Mouse (Mus musculus) lung, adult 2 months (tissue): ENCODE measurements around the gene Sumo1. TPM values are rescaled to one million over a fixed set of nuclear protein-coding genes. Genes with fewer than 3 reads are reported as not detected.
A peak's percentile ranks its signal among the peaks of the same experiment; 100 is the strongest.
"Not testable (repeated sequence)": the region's sequence is repeated elsewhere in the genome, so short reads cannot be mapped to it uniquely, and the experiment has no call there.

Experiments
- DNase-seq: peaks from one replicate; pipeline ENCODE4 v3.0.0; 2022
- H3K4me1 ChIP-seq: fragments of 200-500 bp; 2 replicates; pipeline ENCODE4 v1.6.1; 2011; ENCODE audit warnings: low read length; ENCODE audit not compliant: control insufficient read depth, insufficient read depth
- H3K4me3 ChIP-seq: fragments of 200-500 bp; replicated peaks from 2 replicates; pipeline ENCODE3; 2011; ENCODE audit warnings: low read depth, mild to moderate bottlenecking, control low read depth, low read length; ENCODE audit errors: extremely low read depth
- CTCF ChIP-seq: fragments of 200-500 bp; IDR thresholded peaks from 2 replicates; pipeline ENCODE4 v1.5.1; 2011; ENCODE audit warnings: mild to moderate bottlenecking, low read length, control low read depth; ENCODE audit not compliant: insufficient read depth
- POLR2A ChIP-seq: fragments of 200-500 bp; IDR thresholded peaks from 2 replicates; pipeline ENCODE4 v1.6.1; 2011; ENCODE audit warnings: low read depth, mild to moderate bottlenecking, control low read depth, low read length, borderline replicate concordance; ENCODE audit errors: extremely low read depth
- WGBS: fragments of 180-500 bp; shearing (Covaris S2); methylation state at CpG from one replicate; pipeline ENCODE4 v1.1.7; 2018; 5-methylcytosine and 5-hydroxymethylcytosine counted together
- polyA plus RNA-seq: library from polyadenylated mRNA; depleted of rRNA; stranded (reverse); fragments of >200 nt; gene quantifications from 2 replicates; pipeline ENCODE4 v1.2.3, GENCODE M21; 2012

The Sumo1 gene
- polyA plus RNA-seq, 1 experiment: 16.2 TPM

DNA sequence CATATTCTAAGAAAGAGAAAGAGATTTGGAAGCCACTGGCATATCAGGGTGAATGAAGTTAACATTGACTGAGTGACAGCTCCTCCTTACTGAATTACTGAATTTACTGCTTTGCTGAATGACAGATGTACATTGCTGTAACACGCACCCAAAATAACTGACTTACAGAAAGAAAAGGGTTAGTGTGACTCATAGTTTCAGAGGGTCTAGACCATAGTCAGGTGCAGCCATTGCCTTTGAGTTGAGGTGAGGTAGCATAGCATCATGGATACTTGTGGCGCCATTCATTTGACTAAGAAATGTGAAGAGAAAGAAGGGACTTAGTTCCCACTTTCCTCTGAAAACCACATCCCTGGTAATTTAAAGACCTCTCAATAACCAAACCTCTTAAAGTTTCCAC is 3.0 kb upstream of the Sumo1 start:
- Histone ChIP-seq H3K4me3 (no peak overlapping the region), H3K4me1 (no peaks in the 10 kb centered on the region)
- no peak for DNase-seq
- TF ChIP-seq CTCF (no peak), POLR2A (no peak)
- 98% methylated on average over 2 of the region's 2 CpGs for WGBS

DNA sequence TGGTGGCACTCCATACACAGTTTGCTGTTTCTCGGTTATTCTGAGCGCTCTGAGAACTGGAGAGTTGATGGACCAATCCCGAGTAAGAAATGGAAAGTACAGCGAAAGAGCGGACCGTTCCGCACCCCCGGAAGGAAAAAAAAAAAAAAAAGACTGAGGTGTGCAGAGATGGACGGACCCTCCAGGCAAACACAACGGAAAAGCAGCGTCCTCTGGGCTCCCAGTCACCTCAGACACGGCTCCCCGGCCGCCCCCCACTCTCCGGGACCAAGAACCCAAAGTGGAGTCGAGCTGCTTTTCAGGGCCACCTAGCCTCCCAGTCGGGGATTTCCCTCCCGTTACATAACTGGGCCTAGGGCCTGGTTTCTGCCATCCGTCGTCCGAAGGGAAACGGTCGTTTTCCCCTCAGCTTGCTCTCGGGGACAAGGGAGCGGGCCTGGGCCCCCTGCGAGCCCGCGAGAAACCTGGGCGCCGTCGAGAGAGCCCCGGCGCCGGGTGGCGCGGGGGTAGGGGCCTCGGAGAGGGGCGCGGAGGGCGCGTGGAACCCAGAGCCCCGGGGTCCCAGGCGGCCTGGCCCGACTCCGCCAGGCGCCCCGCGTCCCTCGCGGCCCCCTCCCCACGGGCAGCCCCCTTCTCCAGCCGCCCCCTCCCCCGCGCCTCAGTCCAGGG is 538 bp downstream of the Sumo1 start:
- peak; percentile 49 for DNase-seq
- TF ChIP-seq POLR2A: no peak
- TF ChIP-seq CTCF: no peak
- WGBS: under 1% methylated on average over 54 of the region's 54 CpGs
- H3K4me3 ChIP-seq: peak overlapping the region; percentile 94
- H3K4me1 ChIP-seq: no peaks in the 10 kb centered on the region; the same call in 1 of the 2 replicates

DNA sequence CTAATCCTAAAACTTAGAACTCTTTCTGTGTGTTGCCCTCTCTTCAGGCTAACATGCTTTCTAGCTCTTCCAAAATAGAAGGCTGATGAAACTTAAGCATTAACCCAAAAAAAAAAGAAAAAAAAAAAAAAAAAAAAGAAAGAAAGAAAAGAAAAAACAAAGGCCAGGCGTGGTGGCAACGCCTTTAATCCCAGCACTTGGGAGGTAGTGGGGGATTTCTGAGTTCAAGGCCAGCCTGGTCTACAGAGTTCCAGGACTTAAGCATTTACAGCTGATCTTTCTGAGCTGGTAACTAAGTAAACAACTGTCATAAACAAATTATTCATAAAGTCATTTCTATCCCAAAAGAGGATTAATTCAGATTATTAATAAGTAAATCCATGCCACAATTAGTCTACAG is 1.8 kb downstream of the Sumo1 start:
- H3K4me1 ChIP-seq: no peaks in the 10 kb centered on the region; the same call in none of the 2 replicates
- TF ChIP-seq POLR2A (no peak), CTCF (no peak)
- 82% methylated on average over 2 of the region's 2 CpGs for WGBS
- DNase-seq: no peak
- H3K4me3 ChIP-seq: no peak overlapping the region

DNA sequence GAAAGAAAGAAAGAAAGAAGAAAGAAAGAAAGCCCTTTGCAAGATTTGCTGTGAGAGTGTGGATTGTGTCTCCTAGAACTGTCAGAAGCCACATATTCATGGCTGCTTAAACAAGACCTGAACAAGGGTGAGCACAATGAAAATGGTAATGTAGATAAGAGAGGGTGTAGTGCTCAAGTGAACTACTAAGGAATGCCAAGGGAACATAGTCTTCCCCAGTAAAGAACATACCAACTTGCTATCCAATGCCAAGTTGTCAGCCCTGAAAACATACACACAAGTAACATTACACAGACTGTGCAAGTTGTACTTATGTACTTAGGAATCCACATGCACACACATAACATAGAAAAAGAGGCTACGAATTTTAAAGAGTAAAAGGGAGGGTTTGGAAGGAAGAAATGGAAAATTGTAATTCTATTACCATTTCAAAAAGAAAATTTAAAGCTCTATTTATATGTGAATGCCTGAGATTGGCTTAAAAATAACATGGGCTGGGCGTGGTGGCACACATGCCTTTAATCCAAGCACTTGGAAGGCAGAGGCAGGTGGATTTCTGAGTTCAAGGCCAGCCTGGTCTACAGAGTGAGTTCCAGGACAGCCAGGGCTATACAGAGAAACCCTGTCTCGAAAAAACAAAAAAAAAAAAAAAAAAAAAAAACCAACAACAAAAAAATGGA is 7.0 kb downstream of the Sumo1 start:
- no peak overlapping the region for H3K4me3 ChIP-seq
- H3K4me1 ChIP-seq: no peaks in the 10 kb centered on the region; the same call in none of the 2 replicates
- TF ChIP-seq POLR2A: no peak
- TF ChIP-seq CTCF: no peak
- DNase-seq: no peak
- 84% methylated on average over 3 of the region's 3 CpGs for WGBS

DNA sequence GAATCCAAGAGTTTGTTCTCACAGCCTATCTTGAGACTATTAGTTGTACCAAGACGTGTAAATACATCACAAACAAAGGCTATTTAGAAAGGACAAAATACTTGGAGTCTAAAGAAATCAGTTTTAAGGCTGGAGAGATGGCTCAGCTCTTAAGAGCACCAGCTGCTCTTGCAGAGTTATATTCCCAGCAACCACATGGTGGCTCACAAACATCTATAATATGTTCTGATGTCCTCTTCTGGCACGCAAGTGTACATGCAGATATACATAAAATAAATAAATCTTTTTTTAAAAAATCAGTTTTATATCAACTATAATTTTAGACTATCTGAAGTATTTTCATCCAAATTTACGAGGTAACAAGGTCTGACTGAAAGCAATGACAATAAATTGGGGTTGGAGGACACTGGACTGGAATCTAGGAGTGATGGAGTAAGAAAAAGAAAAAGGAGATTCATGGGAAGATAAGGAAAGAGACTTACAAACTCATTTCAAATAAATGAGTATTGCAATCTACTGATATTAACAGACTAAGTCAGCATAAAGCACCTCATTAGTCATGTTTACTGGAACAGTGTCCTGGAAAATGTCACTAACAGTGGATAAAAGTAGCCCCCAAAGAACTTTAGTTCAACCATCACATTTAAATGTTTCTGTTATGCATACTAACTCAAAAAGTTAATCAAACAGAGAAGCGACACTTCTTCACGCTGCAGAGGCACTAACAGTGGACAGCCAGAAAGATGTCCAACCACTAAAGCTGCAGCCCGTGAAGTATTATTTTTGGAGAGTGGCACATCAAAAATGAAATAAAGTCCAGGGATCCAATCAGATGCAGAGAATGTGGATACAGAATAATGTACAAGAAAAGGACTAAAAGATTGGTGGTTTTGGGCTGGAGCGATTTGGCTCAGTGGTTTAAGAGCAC is 14.1 kb downstream of the Sumo1 start:
- Histone ChIP-seq H3K4me1 (no peaks in the 10 kb centered on the region), H3K4me3 (no peak overlapping the region)
- 70% methylated on average over 7 of the region's 7 CpGs for WGBS
- no peak for DNase-seq
- TF ChIP-seq CTCF (no peak), POLR2A (no peak)

DNA sequence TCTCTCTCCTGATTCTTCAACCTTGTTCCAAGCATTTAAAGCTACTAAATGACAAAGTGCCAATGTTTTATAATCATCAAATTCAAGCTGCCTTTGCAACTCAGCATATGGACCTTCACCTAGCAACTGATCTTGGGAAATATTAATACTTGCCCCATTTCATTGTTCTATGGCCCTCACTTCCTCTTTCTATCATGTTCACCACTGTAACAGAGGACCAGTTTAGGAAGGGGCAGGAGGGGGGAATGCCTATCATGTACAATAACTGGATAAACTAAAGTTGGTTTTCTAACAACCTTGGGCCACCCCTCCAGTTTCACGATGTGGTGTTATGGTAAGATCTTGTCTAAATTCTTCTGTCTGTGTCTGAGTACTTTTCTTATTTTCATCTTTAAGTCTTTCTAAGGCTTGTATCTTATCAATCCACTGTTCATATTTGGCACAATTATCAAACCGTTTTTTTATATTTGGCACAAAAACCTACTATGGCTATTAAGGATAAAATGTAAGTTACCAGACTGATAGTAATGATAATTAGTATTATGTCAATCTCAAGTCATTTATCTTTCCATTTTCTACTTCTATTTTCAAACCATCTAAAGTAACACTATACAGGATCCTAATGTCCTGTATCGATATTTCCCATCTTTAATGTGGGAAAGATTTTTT is 17.3 kb downstream of the Sumo1 start:
- 80% methylated on average over 3 of the region's 3 CpGs for WGBS
- TF ChIP-seq POLR2A (no peak), CTCF (no peak)

DNA sequence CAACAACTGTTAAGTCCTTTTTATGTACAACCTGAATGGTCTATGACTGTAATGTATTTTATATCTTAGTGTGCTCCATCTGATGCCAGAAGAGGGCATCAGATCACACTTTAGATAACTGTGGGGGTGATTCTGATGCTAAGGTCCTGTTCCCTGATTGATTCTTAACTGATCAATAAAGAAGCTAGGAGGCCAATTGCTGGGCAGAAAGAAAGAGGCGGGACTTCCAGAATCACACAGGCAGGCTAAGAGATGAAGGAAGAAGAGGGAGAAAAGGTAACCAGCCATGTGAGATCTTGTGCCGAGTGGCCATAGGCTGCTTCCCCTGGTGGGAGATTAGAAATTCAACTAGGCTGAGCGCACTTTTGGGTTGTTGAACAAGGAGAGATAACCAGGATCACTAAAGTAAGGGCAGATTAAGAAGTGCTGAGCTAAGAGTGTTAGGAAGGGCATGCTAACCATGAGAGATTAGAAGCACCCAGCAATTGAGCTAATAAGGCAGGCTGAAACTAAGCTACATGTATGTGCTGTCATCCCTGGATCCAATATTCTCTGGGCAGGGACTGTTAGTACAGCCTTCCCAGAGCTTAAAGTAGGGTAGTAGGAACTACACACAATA is 19.3 kb downstream of the Sumo1 start:
- 91% methylated on average over 3 of the region's 3 CpGs for WGBS
- DNase-seq: no peak
- no peak for TF ChIP-seq CTCF
- TF ChIP-seq POLR2A: no peak
- no peaks in the 10 kb centered on the region for H3K4me1 ChIP-seq
- H3K4me3 ChIP-seq: no peak overlapping the region

More for the DNA sequence above, 17.3 kb downstream of the Sumo1 start:
- DNase-seq: no peak
- Histone ChIP-seq H3K4me3 (no peak overlapping the region), H3K4me1 (no peaks in the 10 kb centered on the region)

DNA sequence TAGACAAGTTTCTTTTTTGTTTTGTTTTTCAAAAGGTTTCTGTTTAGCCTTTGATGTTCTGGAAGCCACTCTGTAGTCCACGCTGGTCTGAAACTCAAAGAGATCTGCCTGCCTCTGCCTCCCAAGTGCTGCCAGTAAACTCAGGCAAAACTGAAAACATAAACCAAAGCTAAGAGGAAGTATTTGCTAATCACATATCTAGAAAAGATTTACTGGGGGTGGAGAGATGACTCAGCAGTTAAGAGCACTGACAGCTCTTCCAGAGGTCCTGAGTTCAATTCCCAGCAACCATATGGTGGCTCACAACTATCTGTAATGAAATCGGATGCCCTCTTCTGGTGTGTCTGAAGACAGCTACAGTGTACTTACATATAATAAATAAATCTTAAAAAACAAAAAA is 24.1 kb downstream of the Sumo1 start:
- not testable (repeated sequence) for H3K4me1 ChIP-seq, H3K4me3 ChIP-seq, DNase-seq
- WGBS: 93% methylated on average over 2 of the region's 2 CpGs

DNA sequence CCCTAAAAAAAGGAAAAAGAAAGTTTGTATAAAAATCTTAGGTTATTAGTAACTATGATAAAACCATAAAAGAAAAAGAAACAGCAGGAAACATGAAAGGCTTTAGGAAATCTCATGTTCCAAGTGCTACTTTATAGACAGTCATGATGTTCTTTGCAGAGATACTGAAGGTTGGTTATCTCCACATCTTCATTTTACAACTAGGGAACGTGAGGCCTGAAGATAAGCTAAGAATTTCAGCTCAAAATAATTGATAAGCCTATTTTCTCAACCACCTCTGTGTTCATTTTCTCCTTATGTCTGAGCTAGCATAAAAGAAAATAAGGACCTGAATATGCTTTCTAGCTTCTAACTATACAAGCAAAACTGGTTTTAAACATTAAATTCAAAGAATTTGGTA is 28.1 kb downstream of the Sumo1 start:
- Histone ChIP-seq H3K4me3 (no peak overlapping the region), H3K4me1 (no peaks in the 10 kb centered on the region)
- DNase-seq: no peak
- no peak for TF ChIP-seq CTCF
- TF ChIP-seq POLR2A: no peak
- 77% methylated on average over 1 of the region's 1 CpGs for WGBS
